Mouse (Mus musculus) limb, embryonic 11.5 days (tissue): ENCODE measurements around the gene Tctn3. TPM values are rescaled to one million over a fixed set of nuclear protein-coding genes. Genes with fewer than 3 reads are reported as not detected.

Source experiments
- ATAC-seq: fragments of 200-750 bp; cut with Nextera tagmentation; 2 replicates; pipeline ENCODE4 v1.8.0; 2017; ENCODE audit warnings: low read depth; ENCODE audit not compliant: insufficient number of reproducible peaks, low FRiP score, low TSS enrichment
- DNase-seq: peaks from one replicate; pipeline ENCODE4 v3.0.0-alpha.2; 2015; ENCODE audit warnings: low spot score
- H3K27ac ChIP-seq: fragments of 300-500 bp; sonication (generic); replicated peaks from 2 replicates; pipeline ENCODE4 v1.5.1; 2014; ENCODE audit warnings: low read depth, mild to moderate bottlenecking, low read length
- H3K27me3 ChIP-seq: fragments of 300-500 bp; sonication (generic); 2 replicates; pipeline ENCODE4 v1.6.1; 2014; ENCODE audit warnings: mild to moderate bottlenecking, low read length, mixed read lengths; ENCODE audit not compliant: control insufficient read depth, insufficient read depth
- H3K36me3 ChIP-seq: fragments of 300-500 bp; sonication (generic); 2 replicates; pipeline ENCODE4 v1.6.1; 2014; ENCODE audit warnings: mild to moderate bottlenecking, low read length, moderate library complexity, mixed read lengths; ENCODE audit not compliant: control insufficient read depth, insufficient read depth
- H3K4me1 ChIP-seq: fragments of 300-500 bp; sonication (generic); 2 replicates; pipeline ENCODE4 v1.6.1; 2014; ENCODE audit warnings: low read length, mixed read lengths; ENCODE audit not compliant: control insufficient read depth, insufficient read depth
- H3K4me2 ChIP-seq: fragments of 300-500 bp; sonication (generic); 2 replicates; pipeline ENCODE4 v1.6.1; 2014; ENCODE audit warnings: low read depth, mild to moderate bottlenecking, moderate library complexity; ENCODE audit not compliant: severe bottlenecking
- H3K4me3 ChIP-seq: fragments of 300-500 bp; sonication (generic); 2 replicates; pipeline ENCODE4 v1.5.1; 2014; ENCODE audit warnings: low read depth, low read length
- H3K9ac ChIP-seq: fragments of 300-500 bp; sonication (generic); 2 replicates; pipeline ENCODE4 v1.6.1; 2014; ENCODE audit warnings: mild to moderate bottlenecking, low read length
- H3K9me3 ChIP-seq: fragments of 300-500 bp; sonication (generic); 2 replicates; pipeline ENCODE4 v1.6.1; 2016; ENCODE audit warnings: low read length; ENCODE audit not compliant: control insufficient read depth
- whole genome bisulfite sequencing: fragments of 180-500 bp; shearing (Covaris S2); extraction: QIAGEN DNeasy Blood & Tissue Kit; methylation state at CpG from one replicate; pipeline ENCODE4 v1.1.7; 2014; 5-methylcytosine and 5-hydroxymethylcytosine counted together
- polyA plus RNA-seq: library from polyadenylated mRNA; unstranded; fragments of >200 nt; fragmentation: Nextera tagmentation; extraction: Ambion mirVana; gene quantifications from 2 replicates; pipeline ENCODE4 v1.2.1, GENCODE M21; 2014

Gene Tctn3
- polyA plus RNA-seq, 1 experiment from 2014 or later = 10.6 TPM

DNA sequence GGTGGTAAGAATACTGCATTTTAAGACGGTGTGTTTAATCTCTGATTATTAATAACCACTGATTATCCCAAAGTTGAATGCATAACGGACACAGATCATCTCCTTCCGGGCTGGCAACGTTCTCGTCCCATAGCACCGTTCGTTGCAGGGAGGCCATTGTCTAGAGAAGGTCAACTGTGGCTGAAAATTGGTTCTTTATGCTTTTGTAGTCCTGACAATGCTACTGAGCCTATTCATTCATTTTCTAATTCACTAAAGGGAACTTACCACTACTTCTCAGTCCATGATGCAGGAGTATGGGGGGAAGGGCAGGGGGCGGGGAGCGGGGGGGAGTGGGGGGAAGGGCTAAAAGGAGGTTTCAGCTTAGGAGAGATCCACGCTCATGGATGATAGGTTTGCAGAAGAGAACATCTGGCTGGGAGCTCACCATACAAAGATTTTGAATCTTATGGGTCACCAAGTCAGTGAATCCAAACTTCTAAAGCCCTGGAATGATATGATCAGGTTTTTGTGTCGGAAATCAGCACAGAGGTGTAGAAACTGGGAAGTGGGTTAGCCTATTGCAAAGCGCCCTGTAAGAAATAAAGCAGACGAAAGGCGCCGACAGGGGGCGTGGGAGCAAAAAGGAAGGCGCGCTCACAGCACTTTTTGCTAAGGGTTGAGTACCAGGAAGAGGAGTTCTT, 23.0 kb downstream of the Tctn3 start:
- Histone ChIP-seq H3K27me3 (no peaks in the 10 kb centered on the region), H3K9me3 (no peaks in the 10 kb centered on the region), H3K4me3 (peak overlapping the region; percentile 78), H3K27ac (no peak overlapping the region), H3K4me2 (peak overlapping the region; percentile 60), H3K9ac (peak overlapping the region; percentile 43), H3K36me3 (peaks cover 2% of the 10 kb centered on the region; the same call in 1 of the 2 replicates), H3K4me1 (0 out of 2 replicates have a peak, but pooled peaks cover 3% of the 10 kb centered on the region)
- DNase-seq (peak; percentile 96), ATAC-seq (peak; percentile 41; the same call in 1 of the 2 replicates)
- WGBS = under 1% methylated on average over 18 of the region's 18 CpGs

DNA sequence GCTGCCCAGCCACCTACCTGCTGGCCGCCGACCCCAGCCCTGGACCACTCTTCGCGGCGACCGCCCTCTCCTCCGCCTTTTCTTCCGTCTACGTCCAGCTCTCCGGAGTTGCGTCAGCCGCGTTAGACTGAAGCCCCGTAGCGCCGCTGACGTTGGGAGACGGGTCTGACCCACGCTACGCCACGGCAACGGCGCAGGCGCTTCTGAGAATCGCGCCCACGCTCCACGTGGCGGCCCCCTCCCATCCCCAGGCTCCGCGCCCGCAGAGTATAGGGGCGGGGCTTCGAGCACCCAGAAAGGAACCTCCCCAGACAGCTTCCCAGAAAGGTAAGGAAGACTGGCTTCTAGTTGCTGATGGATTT, 23.8 kb downstream of the Tctn3 start, which contains the start of gene Aldh18a1:
Gene Aldh18a1 (minus strand): TSS at position 171 of the 362 bp plus-strand sequence.
- DNase-seq (peak; percentile 97), ATAC-seq (peak; percentile 93)
- H3K36me3 ChIP-seq = peaks cover 2% of the 10 kb centered on the region; the same call in 1 of the 2 replicates
- H3K27ac ChIP-seq = no peak within 1 kb of the TSS
- peak within 1 kb of the TSS; percentile 60 for H3K4me2 ChIP-seq
- H3K27me3 ChIP-seq = no peaks in the 10 kb centered on the region
- 0 out of 2 replicates have a peak, but pooled peaks cover 3% of the 10 kb centered on the region for H3K4me1 ChIP-seq
- peak within 1 kb of the TSS; percentile 63 for H3K9ac ChIP-seq
- H3K4me3 ChIP-seq = peak within 1 kb of the TSS; percentile 78
- no peaks in the 10 kb centered on the region for H3K9me3 ChIP-seq
- under 1% methylated on average over 34 of the region's 34 CpGs for WGBS

DNA sequence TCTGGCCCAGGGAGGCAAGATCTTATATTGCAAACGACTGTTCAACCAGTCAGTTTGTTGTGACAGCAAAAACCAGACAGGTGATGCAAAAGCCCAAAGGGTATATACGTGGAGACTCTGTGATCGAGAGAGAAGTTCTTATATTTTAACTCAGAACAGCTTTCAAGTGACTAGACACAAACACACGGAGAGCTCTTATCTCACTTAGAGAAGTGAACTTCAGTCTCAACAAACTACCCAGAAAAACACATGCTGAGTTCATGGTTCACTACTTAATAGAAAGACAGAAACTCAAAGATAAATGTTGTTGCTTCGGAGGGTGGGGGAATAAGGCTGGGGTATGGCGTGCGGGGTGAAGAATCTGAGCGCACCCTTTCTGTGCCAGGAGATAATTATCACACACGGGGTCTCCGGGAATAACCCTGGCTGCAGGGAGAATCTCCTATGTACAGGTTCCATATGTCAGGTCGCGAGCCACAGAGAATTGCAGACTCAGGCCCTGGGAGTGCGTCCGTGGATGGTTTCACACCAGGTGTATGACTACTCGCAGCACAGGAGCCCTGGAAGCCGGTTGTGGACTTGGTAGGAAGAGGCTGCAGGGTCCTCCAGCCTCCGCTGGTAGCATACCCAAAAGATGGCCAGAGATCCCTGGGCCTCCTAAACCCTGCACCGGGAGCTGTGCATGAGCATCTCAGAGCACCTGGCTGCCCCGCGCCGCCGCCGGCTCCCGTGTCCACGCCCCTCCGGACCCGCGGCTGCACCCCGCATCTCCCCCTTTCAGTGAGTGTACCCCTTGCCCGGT, 24.3 kb downstream of the Tctn3 start:
- Histone ChIP-seq H3K4me1 (0 out of 2 replicates have a peak, but pooled peaks cover 3% of the 10 kb centered on the region), H3K9ac (peak overlapping the region; percentile 63), H3K27me3 (no peaks in the 10 kb centered on the region), H3K36me3 (peaks cover 2% of the 10 kb centered on the region; the same call in 1 of the 2 replicates), H3K4me3 (peak overlapping the region; percentile 78), H3K9me3 (no peaks in the 10 kb centered on the region), H3K4me2 (peak overlapping the region; percentile 60), H3K27ac (no peak overlapping the region)
- no peak for DNase-seq
- peak; percentile 71 for ATAC-seq
- 6% methylated on average over 30 of the region's 30 CpGs for WGBS

DNA sequence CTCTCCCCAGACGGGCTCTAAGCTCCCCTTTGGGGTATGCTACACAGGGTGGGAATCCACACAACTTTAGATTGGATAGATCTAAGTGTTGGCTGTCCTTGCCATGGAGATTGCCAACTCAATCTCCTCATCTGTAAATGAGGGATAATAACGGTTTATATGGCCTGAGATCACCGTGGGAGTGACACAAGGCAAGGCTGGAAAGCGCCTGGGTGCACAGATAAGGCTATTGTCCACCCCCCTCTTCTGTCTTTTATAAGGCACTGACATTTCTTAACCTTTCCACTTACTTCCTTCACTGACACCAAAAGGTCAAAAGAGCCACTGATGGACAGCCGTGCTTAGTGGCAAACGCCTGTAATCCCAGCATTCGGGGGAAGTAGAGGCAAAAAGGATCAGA, 25.1 kb downstream of the Tctn3 start:
- Histone ChIP-seq H3K4me2 (peak overlapping the region; percentile 60; the same call in 1 of the 2 replicates), H3K36me3 (peaks cover 2% of the 10 kb centered on the region; the same call in 1 of the 2 replicates), H3K27ac (no peak overlapping the region), H3K4me1 (0 out of 2 replicates have a peak, but pooled peaks cover 3% of the 10 kb centered on the region), H3K9me3 (no peaks in the 10 kb centered on the region), H3K27me3 (no peaks in the 10 kb centered on the region), H3K4me3 (peak overlapping the region; percentile 78; the same call in 1 of the 2 replicates), H3K9ac (no peak overlapping the region)
- DNase-seq = no peak
- 59% methylated on average over 7 of the region's 7 CpGs for WGBS
- ATAC-seq = no peak

DNA sequence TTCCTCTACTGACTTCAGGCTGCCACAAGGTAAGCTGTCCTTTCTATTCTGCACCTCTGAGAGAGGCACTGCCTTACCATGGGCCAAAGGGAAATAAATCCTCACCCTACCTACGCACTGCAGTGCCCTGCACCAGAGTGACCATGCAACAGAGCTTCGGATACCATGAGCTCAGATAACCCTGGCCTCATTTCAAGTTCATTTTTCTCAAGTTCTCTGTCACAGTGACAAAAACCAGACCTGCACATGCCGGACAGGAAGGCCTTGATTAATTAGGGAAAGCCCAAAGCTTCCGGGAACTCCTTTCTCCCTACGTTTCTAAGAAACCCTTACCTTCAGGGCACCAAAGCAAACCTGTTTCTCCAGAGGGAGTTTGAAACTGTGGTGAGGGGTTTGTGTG, 30.4 kb downstream of the Tctn3 start:
- H3K36me3 ChIP-seq = peaks cover 18% of the 10 kb centered on the region; the same call in 1 of the 2 replicates

DNA sequence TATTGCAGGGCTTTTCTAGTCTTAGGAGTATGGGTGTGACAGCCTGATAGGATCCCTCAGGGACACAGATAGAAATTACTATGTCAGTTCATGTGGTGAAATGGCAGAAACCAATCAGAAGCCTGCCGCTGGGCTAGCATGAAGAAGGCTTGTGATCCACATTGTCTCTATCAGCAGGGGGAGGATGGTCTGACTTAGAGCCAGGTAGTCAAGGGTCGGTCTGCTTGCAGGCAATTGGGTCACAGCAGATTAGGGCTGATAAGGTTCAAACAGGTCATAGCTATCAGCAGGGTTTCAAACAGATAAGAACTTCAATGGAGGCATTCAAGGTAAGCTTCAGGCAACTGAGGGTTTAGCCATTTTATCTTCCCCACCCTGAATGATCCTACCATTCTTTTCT, 31.1 kb downstream of the Tctn3 start:
- Histone ChIP-seq H3K36me3 (peaks cover 18% of the 10 kb centered on the region; the same call in 1 of the 2 replicates), H3K4me1 (no peaks in the 10 kb centered on the region), H3K27me3 (no peaks in the 10 kb centered on the region), H3K4me2 (no peak overlapping the region), H3K9me3 (no peaks in the 10 kb centered on the region), H3K27ac (no peak overlapping the region), H3K4me3 (no peak overlapping the region), H3K9ac (no peak overlapping the region)
- no peak for ATAC-seq
- no peak for DNase-seq
- WGBS = 88% methylated on average over 2 of the region's 2 CpGs

More for the DNA sequence above, 30.4 kb downstream of the Tctn3 start:
- Histone ChIP-seq H3K27ac (no peak overlapping the region), H3K4me1 (no peaks in the 10 kb centered on the region), H3K9me3 (no peaks in the 10 kb centered on the region), H3K4me3 (no peak overlapping the region), H3K27me3 (no peaks in the 10 kb centered on the region), H3K4me2 (no peak overlapping the region), H3K9ac (no peak overlapping the region)
- ATAC-seq = no peak
- DNase-seq = no peak
- 55% methylated on average over 5 of the region's 5 CpGs for WGBS

DNA sequence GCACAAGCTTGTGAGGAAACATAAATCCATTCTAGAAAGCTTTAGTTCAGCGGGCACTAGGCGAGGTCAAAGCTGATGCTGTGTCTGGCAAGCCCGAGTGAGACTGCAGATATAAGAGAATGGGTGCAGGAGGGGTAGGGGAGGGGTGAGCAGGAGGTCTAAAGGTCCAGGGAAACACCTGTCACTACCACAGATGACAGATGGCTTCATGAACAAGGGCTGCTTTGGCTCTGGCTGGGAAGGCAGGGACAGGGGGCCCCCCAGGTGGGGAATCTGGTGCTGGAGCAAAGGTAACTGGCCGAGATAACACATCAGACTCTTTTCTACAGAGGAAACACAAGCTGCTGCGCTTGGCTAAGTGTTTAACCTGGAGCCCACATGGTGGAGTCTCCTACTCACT, 36.6 kb downstream of the Tctn3 start:
- Histone ChIP-seq H3K36me3 (peaks cover 43% of the 10 kb centered on the region), H3K27me3 (no peaks in the 10 kb centered on the region), H3K4me3 (no peak overlapping the region), H3K27ac (no peak overlapping the region), H3K4me1 (no peaks in the 10 kb centered on the region), H3K4me2 (no peak overlapping the region), H3K9me3 (peaks cover 3% of the 10 kb centered on the region), H3K9ac (no peak overlapping the region)
- no peak for ATAC-seq
- 91% methylated on average over 5 of the region's 5 CpGs for WGBS
- no peak for DNase-seq

DNA sequence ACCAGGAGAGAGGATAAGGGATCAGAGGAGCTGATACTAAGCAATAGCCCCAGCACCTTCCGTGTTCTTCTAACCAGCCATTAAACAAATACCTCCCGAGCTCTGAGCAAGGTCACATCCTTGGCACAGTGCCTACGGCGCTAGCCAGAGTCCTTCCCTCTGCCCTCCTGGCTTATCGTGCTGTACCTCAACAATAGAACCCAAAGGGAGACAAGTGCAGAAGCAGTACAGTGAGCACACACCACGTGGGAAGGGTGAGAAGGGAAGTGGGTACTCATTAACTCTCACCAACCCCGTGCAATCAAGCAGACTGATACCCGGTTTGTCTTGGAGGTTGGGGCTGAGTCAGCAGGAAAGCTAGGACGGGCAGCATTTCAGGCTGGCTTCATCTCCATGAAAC, 41.3 kb downstream of the Tctn3 start:
- H3K9ac ChIP-seq = no peak overlapping the region
- no peak overlapping the region for H3K4me3 ChIP-seq
- DNase-seq = no peak
- ATAC-seq = no peak
- no peaks in the 10 kb centered on the region for H3K27me3 ChIP-seq
- no peaks in the 10 kb centered on the region for H3K4me1 ChIP-seq
- H3K4me2 ChIP-seq = no peak overlapping the region
- H3K27ac ChIP-seq = no peak overlapping the region
- H3K36me3 ChIP-seq = peaks cover 50% of the 10 kb centered on the region
- WGBS = 93% methylated on average over 9 of the region's 9 CpGs
- H3K9me3 ChIP-seq = peaks cover 5% of the 10 kb centered on the region
